Mouse (Mus musculus) midbrain, embryonic 12.5 days (tissue): ENCODE data around the gene Rabgef1. TPM values are rescaled to one million over a fixed set of nuclear protein-coding genes. Genes with fewer than 3 reads are reported as not detected.

Experiments used
- ATAC-seq: fragments of 200-750 bp; cut with Nextera tagmentation; 2 replicates; pipeline ENCODE4 v1.8.0; 2017; ENCODE audit warnings: low read depth, moderate TSS enrichment, moderate library complexity; ENCODE audit not compliant: low FRiP score
- H3K27ac ChIP-seq: fragments of 300-500 bp; sonication (generic); replicated peaks from 2 replicates; pipeline ENCODE4 v1.5.1; 2016; ENCODE audit warnings: mild to moderate bottlenecking
- H3K27me3 ChIP-seq: fragments of 300-500 bp; sonication (generic); 2 replicates; pipeline ENCODE4 v1.6.1; 2016; ENCODE audit warnings: mild to moderate bottlenecking
- H3K36me3 ChIP-seq: fragments of 300-500 bp; sonication (generic); 2 replicates; pipeline ENCODE4 v1.6.1; 2016
- H3K4me1 ChIP-seq: fragments of 300-500 bp; sonication (generic); 2 replicates; pipeline ENCODE4 v1.6.1; 2016
- H3K4me2 ChIP-seq: fragments of 300-500 bp; sonication (generic); replicated peaks from 2 replicates; pipeline ENCODE4 v1.6.1; 2016; ENCODE audit warnings: mild to moderate bottlenecking, moderate library complexity
- H3K4me3 ChIP-seq: fragments of 300-500 bp; sonication (generic); 2 replicates; pipeline ENCODE4 v1.5.1; 2016; ENCODE audit warnings: mild to moderate bottlenecking
- H3K9ac ChIP-seq: fragments of 300-500 bp; sonication (generic); replicated peaks from 2 replicates; pipeline ENCODE4 v1.6.1; 2016; ENCODE audit warnings: mild to moderate bottlenecking, moderate library complexity
- H3K9me3 ChIP-seq: fragments of 300-500 bp; sonication (generic); 2 replicates; pipeline ENCODE4 v1.6.1; 2016; ENCODE audit warnings: mild to moderate bottlenecking
- WGBS: fragments of 180-500 bp; shearing (Covaris S2); methylation state at CpG from one replicate; pipeline ENCODE4 v1.1.7; 2016; 5-methylcytosine and 5-hydroxymethylcytosine counted together
- polyA plus RNA-seq: library from polyadenylated mRNA; unstranded; fragments of >200 nt; fragmentation: Nextera tagmentation; extraction: Ambion mirVana; gene quantifications from 2 replicates; pipeline ENCODE4 v1.2.1, GENCODE M21; 2016

The Rabgef1 gene
- polyA plus RNA-seq, 1 experiment from 2014 or later: 36.9 TPM

DNA sequence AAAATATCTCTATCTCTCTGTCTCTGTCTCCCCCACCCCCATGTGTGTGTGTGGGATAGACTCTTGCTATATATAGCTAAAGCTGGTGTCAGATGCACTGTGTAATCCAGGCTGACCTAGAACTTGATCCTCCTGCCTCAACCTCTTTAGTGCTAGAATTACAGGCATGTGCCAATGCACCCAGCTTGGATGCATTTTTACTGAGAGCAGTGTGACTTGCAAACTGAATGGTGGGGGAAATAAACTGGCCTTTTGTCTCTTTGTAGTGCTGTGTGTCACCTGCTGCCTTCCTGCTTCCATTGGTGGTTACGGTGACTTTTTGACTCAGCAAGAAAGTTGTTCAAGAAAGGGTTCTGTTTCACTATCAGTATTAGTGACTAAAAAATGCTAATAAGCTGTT is 24.7 kb downstream of the Rabgef1 start:
- peaks cover 64% of the 10 kb centered on the region for H3K36me3 ChIP-seq

DNA sequence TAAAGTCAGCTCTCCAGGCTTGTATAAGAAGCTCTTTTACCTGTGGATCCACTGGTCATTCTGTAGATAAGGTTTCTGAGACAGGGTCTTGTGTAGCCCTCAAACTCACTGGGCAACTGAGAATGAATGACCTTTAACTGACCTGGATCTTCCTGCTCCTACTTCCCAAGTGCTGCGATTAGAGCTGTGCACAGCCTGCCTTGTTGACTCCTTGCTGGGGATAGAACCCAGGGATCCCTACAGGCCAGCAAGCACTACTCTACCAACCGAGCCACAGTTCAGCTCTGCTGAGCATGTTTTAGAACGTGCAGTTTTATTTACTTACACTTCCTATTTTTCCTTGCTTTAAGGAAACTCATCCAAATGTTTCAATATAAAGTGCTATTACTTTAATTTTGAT is 25.9 kb downstream of the Rabgef1 start:
- H3K9ac ChIP-seq: no peak overlapping the region
- WGBS: 89% methylated on average over 3 of the region's 3 CpGs

More for the DNA sequence above, 24.7 kb downstream of the Rabgef1 start:
- H3K27me3 ChIP-seq: no peaks in the 10 kb centered on the region
- WGBS: 98% methylated on average over 1 of the region's 1 CpGs
- H3K27ac ChIP-seq: no peak overlapping the region
- H3K4me1 ChIP-seq: no peaks in the 10 kb centered on the region
- H3K4me3 ChIP-seq: no peak overlapping the region
- no peak overlapping the region for H3K9ac ChIP-seq
- no peak for ATAC-seq
- no peak overlapping the region for H3K4me2 ChIP-seq
- H3K9me3 ChIP-seq: no peaks in the 10 kb centered on the region

DNA sequence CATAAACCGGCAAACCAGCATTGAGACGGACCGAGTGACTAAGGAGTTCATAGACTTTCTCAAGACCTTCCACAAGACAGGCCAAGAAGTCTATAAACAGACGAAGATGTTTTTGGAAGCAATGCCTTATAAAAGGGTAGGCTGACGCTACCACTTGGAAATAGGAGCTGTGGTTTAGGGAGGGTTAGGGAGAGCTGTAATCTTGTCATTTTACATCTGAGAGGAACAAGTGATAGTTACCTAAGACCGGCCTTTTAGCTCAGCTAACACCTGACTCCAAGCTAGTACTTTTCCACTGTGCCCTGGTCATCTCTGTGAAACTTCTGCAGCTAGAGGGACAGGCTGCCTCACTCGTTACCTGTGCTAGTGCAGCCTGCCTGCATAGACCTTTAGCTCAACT is 26.4 kb downstream of the Rabgef1 start:
- Histone ChIP-seq H3K4me2 (no peak overlapping the region), H3K27me3 (no peaks in the 10 kb centered on the region), H3K9ac (no peak overlapping the region), H3K36me3 (peaks cover 48% of the 10 kb centered on the region), H3K9me3 (no peaks in the 10 kb centered on the region), H3K4me1 (no peaks in the 10 kb centered on the region), H3K4me3 (no peak overlapping the region), H3K27ac (no peak overlapping the region)
- ATAC-seq: no peak
- WGBS: 93% methylated on average over 7 of the region's 7 CpGs

More for the DNA sequence above, 25.9 kb downstream of the Rabgef1 start:
- no peaks in the 10 kb centered on the region for H3K27me3 ChIP-seq
- no peak overlapping the region for H3K4me3 ChIP-seq
- no peaks in the 10 kb centered on the region for H3K9me3 ChIP-seq
- no peak for ATAC-seq
- H3K4me1 ChIP-seq: no peaks in the 10 kb centered on the region
- no peak overlapping the region for H3K4me2 ChIP-seq
- peaks cover 53% of the 10 kb centered on the region for H3K36me3 ChIP-seq
- H3K27ac ChIP-seq: no peak overlapping the region

DNA sequence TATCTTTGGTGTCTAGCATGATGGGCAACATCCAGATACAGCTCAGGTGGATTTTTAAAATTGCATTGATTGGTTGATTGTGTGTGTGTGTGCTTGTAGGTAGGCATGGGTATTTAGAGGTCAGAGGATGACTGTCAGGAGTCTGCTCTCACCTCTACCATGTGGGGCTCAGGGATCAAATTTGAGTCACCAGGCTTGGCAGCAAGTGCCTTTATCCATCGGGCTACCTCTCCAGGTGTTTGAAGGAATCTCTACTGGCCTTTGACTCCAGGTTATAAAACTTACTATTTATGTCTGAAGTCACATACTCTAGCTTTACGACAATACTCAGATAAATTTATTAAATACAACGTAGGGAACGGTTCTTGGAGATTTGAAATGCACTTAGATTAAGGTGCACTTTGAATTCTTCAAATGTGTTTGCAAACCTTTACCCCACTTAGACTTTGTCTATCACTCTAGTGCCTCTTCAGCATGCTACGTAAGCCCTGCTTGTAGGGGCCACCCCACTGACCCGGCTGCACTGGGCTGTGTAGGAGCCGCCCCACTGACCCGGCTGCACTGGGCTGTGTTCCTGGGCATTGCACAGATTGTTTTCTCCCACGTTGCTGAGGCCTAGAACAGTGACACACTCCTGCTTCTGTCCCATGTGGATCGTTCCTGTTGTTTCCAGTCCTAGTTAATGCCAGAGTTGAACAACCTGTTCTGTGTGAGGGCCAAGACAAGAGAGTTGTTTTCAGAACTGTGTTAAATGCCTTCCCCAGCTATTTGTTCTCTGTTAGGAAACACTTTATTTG is 28.8 kb downstream of the Rabgef1 start:
- H3K4me3 ChIP-seq: no peak overlapping the region
- no peaks in the 10 kb centered on the region for H3K27me3 ChIP-seq
- H3K36me3 ChIP-seq: peaks cover 26% of the 10 kb centered on the region
- no peak overlapping the region for H3K27ac ChIP-seq
- H3K9ac ChIP-seq: no peak overlapping the region
- ATAC-seq: no peak
- H3K4me2 ChIP-seq: no peak overlapping the region
- 82% methylated on average over 10 of the region's 10 CpGs for WGBS
- no peaks in the 10 kb centered on the region for H3K9me3 ChIP-seq
- no peaks in the 10 kb centered on the region for H3K4me1 ChIP-seq

DNA sequence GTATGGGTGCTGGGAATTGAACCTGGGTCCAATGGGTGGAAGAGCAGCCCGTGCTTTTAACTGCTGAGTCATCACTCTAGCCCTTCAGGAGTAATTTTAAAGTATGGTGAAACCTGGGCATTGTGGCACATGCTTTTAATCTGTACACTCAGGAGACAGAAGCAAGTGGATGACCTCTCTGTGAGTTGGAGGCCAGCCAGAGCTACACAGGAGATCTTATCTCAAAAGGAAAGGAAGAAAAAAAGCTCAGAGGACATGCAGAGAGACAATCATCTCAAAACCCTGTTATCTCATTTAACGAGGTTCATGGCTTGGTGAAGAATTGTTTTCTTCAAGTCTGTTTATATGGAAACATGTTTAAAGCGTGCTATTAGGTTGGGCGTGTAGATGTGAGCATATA is 32.4 kb downstream of the Rabgef1 start:
- H3K27me3 ChIP-seq: no peaks in the 10 kb centered on the region
- no peak overlapping the region for H3K4me3 ChIP-seq
- H3K27ac ChIP-seq: no peak overlapping the region
- peaks cover 38% of the 10 kb centered on the region for H3K36me3 ChIP-seq
- no peaks in the 10 kb centered on the region for H3K4me1 ChIP-seq
- H3K9ac ChIP-seq: no peak overlapping the region
- 91% methylated on average over 4 of the region's 4 CpGs for WGBS
- no peak for ATAC-seq
- H3K4me2 ChIP-seq: no peak overlapping the region
- no peaks in the 10 kb centered on the region for H3K9me3 ChIP-seq

DNA sequence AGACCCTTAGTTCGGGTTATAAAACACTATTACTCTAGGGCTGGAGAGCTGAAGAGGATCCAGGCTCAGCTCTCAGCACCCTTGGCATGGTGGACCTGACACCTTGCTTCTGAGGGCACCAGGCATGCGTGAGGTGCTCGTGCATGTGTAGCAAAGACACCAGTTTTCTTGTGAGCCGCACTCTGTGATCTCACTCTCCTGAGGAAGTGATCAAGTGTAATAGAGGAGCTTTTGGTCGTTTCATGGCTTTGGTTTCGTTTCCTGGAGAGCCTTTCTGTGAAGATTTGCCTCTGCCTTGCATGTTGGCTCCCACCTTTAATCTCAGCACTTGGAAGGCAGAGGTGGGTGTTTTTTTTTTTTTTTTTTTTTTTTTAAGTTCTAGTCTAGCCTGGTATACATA is 33.0 kb downstream of the Rabgef1 start:
- H3K4me1 ChIP-seq: no peaks in the 10 kb centered on the region
- H3K27ac ChIP-seq: no peak overlapping the region
- no peak overlapping the region for H3K4me2 ChIP-seq
- no peak for ATAC-seq
- H3K4me3 ChIP-seq: no peak overlapping the region
- no peak overlapping the region for H3K9ac ChIP-seq
- H3K27me3 ChIP-seq: no peaks in the 10 kb centered on the region
- peaks cover 40% of the 10 kb centered on the region for H3K36me3 ChIP-seq
- no peaks in the 10 kb centered on the region for H3K9me3 ChIP-seq
- WGBS: 90% methylated on average over 6 of the region's 6 CpGs

DNA sequence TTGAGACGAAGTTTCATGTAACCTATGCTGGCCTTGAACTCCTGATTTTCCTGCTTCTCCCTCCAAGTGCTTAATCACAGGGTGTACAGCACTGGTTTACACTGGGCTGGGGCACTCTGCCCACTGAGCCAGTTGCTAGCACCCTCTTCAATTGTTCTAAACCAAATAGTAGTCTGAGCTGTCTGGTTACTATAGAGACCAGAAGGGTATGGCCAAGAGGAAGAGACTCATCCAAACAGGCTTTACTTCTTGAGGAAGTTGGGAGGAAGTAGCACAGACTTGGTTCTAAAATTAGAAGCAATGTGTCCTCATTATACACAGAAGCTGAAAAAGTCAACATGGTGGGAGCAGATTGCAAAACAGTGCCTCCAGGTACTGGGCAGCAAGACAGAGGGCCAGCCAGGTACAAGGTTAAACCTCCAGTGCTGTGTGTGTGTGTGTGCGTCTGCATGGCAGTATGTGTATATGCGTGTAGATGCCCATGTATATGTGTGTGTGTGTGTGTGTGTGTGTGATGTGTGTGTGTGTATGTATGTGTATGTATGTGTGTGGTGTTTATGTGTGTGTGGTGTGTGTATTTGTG is 33.9 kb downstream of the Rabgef1 start:
- H3K27me3 ChIP-seq: no peaks in the 10 kb centered on the region
- no peak overlapping the region for H3K27ac ChIP-seq
- peaks cover 44% of the 10 kb centered on the region for H3K36me3 ChIP-seq
- H3K4me2 ChIP-seq: no peak overlapping the region
- no peaks in the 10 kb centered on the region for H3K4me1 ChIP-seq
- H3K9me3 ChIP-seq: no peaks in the 10 kb centered on the region
- ATAC-seq: no peak
- no peak overlapping the region for H3K4me3 ChIP-seq
- no peak overlapping the region for H3K9ac ChIP-seq
- 88% methylated on average over 3 of the region's 3 CpGs for WGBS

DNA sequence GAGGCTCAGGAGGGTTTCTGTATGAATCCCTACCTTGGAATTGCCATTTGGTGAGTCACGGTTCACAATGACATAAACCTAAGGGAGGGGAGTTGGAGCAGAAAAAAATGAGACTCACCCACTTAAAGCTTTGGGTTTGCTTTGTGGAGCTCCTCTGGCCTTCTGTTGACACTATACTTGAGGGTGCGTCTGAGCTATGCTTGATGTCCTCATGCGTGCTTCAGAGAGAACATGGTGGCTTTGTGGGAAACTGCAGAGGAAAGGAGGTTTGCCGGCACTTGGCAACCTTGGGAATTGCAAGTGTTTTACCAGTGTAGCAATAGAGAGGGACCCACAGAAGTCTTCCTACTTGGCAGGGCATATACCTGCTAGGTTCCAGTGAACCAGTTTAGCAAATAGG is 35.7 kb downstream of the Rabgef1 start:
- WGBS: 96% methylated on average over 4 of the region's 4 CpGs
- no peaks in the 10 kb centered on the region for H3K27me3 ChIP-seq
- no peak overlapping the region for H3K4me3 ChIP-seq
- no peak for ATAC-seq
- no peaks in the 10 kb centered on the region for H3K9me3 ChIP-seq
- H3K9ac ChIP-seq: no peak overlapping the region
- peaks cover 57% of the 10 kb centered on the region for H3K36me3 ChIP-seq
- no peak overlapping the region for H3K4me2 ChIP-seq
- H3K27ac ChIP-seq: no peak overlapping the region
- no peaks in the 10 kb centered on the region for H3K4me1 ChIP-seq

DNA sequence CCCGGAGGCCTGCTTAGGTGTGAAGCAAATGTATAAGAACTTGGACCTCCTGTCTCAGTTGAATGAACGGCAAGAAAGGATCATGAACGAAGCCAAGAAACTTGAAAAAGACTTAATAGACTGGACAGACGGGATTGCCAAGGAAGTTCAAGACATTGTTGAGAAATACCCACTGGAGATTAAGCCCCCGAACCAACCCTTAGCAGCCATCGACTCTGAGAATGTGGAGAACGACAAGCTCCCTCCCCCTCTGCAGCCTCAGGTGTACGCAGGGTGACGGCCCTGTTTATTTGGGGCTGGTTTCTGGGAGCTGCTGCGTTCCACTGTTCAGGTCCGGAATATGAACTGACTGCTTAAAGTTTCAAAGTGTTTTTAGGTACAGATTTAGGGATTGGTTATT is 41.4 kb downstream of the Rabgef1 start:
- 92% methylated on average over 11 of the region's 11 CpGs for WGBS
- H3K36me3 ChIP-seq: peaks cover 65% of the 10 kb centered on the region
- 0 out of 2 replicates have a peak, but pooled peaks cover 4% of the 10 kb centered on the region for H3K9me3 ChIP-seq
- H3K27ac ChIP-seq: no peak overlapping the region
- no peak for ATAC-seq
- no peak overlapping the region for H3K9ac ChIP-seq
- H3K4me2 ChIP-seq: no peak overlapping the region
- H3K4me1 ChIP-seq: no peaks in the 10 kb centered on the region
- H3K27me3 ChIP-seq: no peaks in the 10 kb centered on the region
- no peak overlapping the region for H3K4me3 ChIP-seq

DNA sequence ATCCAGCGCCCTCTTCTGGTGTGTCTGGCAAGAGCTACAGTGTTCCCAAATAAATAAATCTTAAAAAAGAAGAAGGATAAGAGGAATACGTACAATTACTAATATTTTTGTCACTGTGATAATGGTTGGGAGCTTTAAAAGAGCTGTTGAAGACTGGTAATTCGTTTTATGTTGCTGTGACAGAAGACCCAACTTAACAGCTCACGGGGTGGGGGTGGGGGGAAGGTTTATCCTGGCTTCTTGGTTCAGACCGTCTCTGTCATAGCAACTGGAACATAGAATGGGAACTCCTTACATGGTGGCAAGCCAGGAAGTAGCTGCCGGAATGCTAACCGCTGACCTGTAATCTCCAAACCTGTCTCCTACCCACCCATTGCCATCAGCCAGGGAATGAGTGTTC is 45.2 kb downstream of the Rabgef1 start, which contains the start of gene Tmem248:
Gene Tmem248 (plus strand): TSS at position 301 of the 400 bp plus-strand sequence.
- no peak within 1 kb of the TSS for H3K4me3 ChIP-seq
- 82% methylated on average over 7 of the region's 7 CpGs for WGBS
- H3K27me3 ChIP-seq: no peaks in the 10 kb centered on the region
- no peak within 1 kb of the TSS for H3K27ac ChIP-seq
- no peak within 1 kb of the TSS for H3K4me2 ChIP-seq
- no peak within 1 kb of the TSS for H3K9ac ChIP-seq
- H3K9me3 ChIP-seq: peaks cover 7% of the 10 kb centered on the region; the same call in 1 of the 2 replicates
- ATAC-seq: no peak
- H3K36me3 ChIP-seq: peaks cover 29% of the 10 kb centered on the region
- peaks cover 6% of the 10 kb centered on the region; the same call in 1 of the 2 replicates for H3K4me1 ChIP-seq

DNA sequence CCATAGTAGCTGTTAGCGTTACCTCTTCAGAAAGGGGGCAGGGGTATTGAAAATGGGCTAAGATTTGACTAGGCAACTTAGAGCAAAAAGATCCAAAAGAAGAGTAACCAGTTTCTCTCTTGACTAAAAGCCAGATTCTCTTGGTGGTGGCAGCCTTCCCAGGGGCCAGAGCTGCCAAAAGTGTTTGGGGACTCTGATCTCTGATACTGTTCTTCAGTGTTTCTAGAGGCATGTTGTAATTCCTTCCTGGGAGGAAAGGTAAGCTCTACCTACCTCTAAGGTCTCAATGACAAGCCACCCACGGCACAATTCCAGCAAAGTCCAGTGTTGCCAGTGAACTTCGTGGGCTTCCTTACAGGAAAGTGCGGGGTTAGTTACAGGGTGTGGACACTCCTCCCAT is 45.8 kb downstream of the Rabgef1 start:
- WGBS: 91% methylated on average over 4 of the region's 4 CpGs

DNA sequence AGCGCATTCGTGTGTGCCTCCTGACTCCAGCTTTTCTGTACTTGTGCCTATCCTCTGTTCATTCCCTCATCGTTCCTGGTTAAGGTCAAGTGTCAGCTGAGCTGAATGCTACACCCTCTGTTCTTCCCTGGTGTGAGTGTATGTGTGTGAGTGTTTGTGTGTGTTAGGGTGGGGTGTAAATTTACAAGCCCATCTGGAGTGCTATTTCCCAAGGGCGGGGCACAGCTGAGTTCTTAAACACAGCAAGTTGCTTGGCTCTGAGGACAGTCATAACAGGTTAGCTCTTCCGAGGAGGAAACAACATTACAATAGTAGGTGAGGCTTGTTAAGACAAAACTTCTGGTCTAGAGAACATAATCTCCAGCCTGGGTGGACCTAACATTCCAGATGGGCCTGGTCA is 46.7 kb downstream of the Rabgef1 start:
- no peak overlapping the region for H3K4me2 ChIP-seq
- H3K27ac ChIP-seq: no peak overlapping the region
- H3K9ac ChIP-seq: no peak overlapping the region
- peaks cover 7% of the 10 kb centered on the region; the same call in 1 of the 2 replicates for H3K9me3 ChIP-seq
- ATAC-seq: no peak
- no peaks in the 10 kb centered on the region for H3K27me3 ChIP-seq
- WGBS: 94% methylated on average over 5 of the region's 5 CpGs
- no peak overlapping the region for H3K4me3 ChIP-seq
- H3K36me3 ChIP-seq: peaks cover 14% of the 10 kb centered on the region; the same call in 1 of the 2 replicates
- peaks cover 13% of the 10 kb centered on the region for H3K4me1 ChIP-seq

More for the DNA sequence above, 45.8 kb downstream of the Rabgef1 start:
- Histone ChIP-seq H3K27ac (no peak overlapping the region), H3K36me3 (peaks cover 23% of the 10 kb centered on the region), H3K27me3 (no peaks in the 10 kb centered on the region), H3K9me3 (peaks cover 7% of the 10 kb centered on the region; the same call in 1 of the 2 replicates), H3K9ac (no peak overlapping the region), H3K4me1 (peaks cover 7% of the 10 kb centered on the region; the same call in 1 of the 2 replicates), H3K4me3 (no peak overlapping the region), H3K4me2 (no peak overlapping the region)
- ATAC-seq: no peak
